In genomic region chr11:22628979-22629378, GRCm38 (mm10) we compare ENCODE assay signal across 9 mouse cellular contexts.
DNase-seq lines count a peak whose midpoint lies in the region; ATAC-seq and TF ChIP-seq lines count a peak whose summit lies in the region.
"Had no signal": no experiment of that assay in that cellular context is flagged by ENCODE, and none has a peak within 500 bp of the region (broad histone marks: within the 10 kb centered on the region; RNA-seq: fewer than 3 reads in every experiment).

No protein-coding gene starts in this region.

- no peak overlapping the region for H3K9ac ChIP-seq in kidney, embryonic 16.5 days (replicated peaks; ENCODE audit: low read length)
- H3K9ac ChIP-seq: midbrain, embryonic 12.5 days had no signal

- H3K27ac ChIP-seq in kidney, embryonic 16.5 days (ENCODE audit: low read length): peak overlapping the region; percentile 89
- H3K27ac ChIP-seq: midbrain, embryonic 12.5 days had no signal

- no peaks in the 10 kb centered on the region for H3K79me2 ChIP-seq in myocyte (ENCODE audit: control insufficient read depth, insufficient read depth)

- no peak overlapping the region for H3ac ChIP-seq in myocyte (ENCODE audit: control insufficient read depth, insufficient read length)

- H3K4me2 ChIP-seq in kidney, embryonic 16.5 days (replicated peaks; ENCODE audit: low read depth, low read length): peak overlapping the region; percentile 49
- peak overlapping the region; percentile 92 for H3K4me2 ChIP-seq in myocyte (ENCODE audit: low read depth)

- 0 out of 2 replicates have a peak, but pooled peaks have one; percentile 6 for ATAC-seq in kidney, embryonic 16.5 days (ENCODE audit: low FRiP score, low TSS enrichment)

- intact Hi-C loops in gastrocnemius, postnatal 14 days (cut with DNase I; ENCODE audit: low total_unique reads): no loop called here
- intact Hi-C loops in left cerebral cortex, postnatal 4 days (cut with DNase I): no loop called here

- no peak overlapping the region for H3K4me3 ChIP-seq in kidney, embryonic 16.5 days (ENCODE audit: low read length)
- peak overlapping the region; percentile 11 for H3K4me3 ChIP-seq in myocyte
- H3K4me3 ChIP-seq: midbrain, embryonic 12.5 days had no signal

- no peak for TF ChIP-seq POLR2A in myocyte (IDR thresholded peaks at IDR 0.05; ENCODE audit: insufficient read length, low read depth)

- no peaks in the 10 kb centered on the region for H3K36me3 ChIP-seq in kidney, embryonic 16.5 days (ENCODE audit: insufficient read depth, low read length)
- H3K36me3 ChIP-seq in myocyte (ENCODE audit: control insufficient read depth, insufficient read depth): no peaks in the 10 kb centered on the region
- H3K36me3 ChIP-seq: midbrain, embryonic 12.5 days had no signal

- 56% methylated on average over 5 of the region's 5 CpGs for WGBS in kidney, embryonic 16.5 days

- no peaks in the 10 kb centered on the region for H3K9me3 ChIP-seq in kidney, embryonic 16.5 days (ENCODE audit: low read length)
- H3K9me3 ChIP-seq: midbrain, embryonic 12.5 days had no signal

- peaks cover 28% of the 10 kb centered on the region for H3K4me1 ChIP-seq in kidney, embryonic 16.5 days (ENCODE audit: insufficient read depth, low read length)

- H3K27me3 ChIP-seq in kidney, embryonic 16.5 days (ENCODE audit: insufficient read depth, low read length): no peaks in the 10 kb centered on the region
- H3K27me3 ChIP-seq in myocyte (ENCODE audit: control insufficient read depth, insufficient read depth, insufficient read length): no peaks in the 10 kb centered on the region
- H3K27me3 ChIP-seq: midbrain, embryonic 12.5 days had no signal

- peak; percentile 56 for DNase-seq in gastrocnemius, postnatal 25 days
- no peak for DNase-seq in gastrocnemius, postnatal 14 days
- DNase-seq in heart, adult 8-10 months (ENCODE audit: low spot score): peak; percentile 84
- no peak for DNase-seq in left cerebral cortex, adult 11 months (ENCODE audit: low spot score)
- DNase-seq in left cerebral cortex, postnatal 4 days: no peak
- no peak for DNase-seq in neural tube, embryonic 10.5 days (ENCODE audit: extremely low spot score, low spot score)

TF ChIP-seq in myocyte, 11 proteins besides CTCF, POLR2A, EP300 and RAD21:
- TF ChIP-seq USF1 (IDR thresholded peaks at IDR 0.05; ENCODE audit: low read depth): no peak
TF ChIP-seq in myocyte: peak in this region for 0.

Comparison
In these comparisons a context has a peak if more than half of its experiments do, and no peak if none do; other contexts are left out.
1. DNase-seq: peak in gastrocnemius, postnatal 25 days (single experiment) and heart, adult 8-10 months (single experiment); none in gastrocnemius, postnatal 14 days (single experiment), left cerebral cortex, adult 11 months (single experiment), left cerebral cortex, postnatal 4 days (single experiment) and neural tube, embryonic 10.5 days (single experiment).